Mouse (Mus musculus) left cerebral cortex, postnatal 36 days (tissue): ENCODE measurements at regions not wholly inside any gene's neighbourhood (a gene's known extent, or its start where the extent isn't known, plus 50 kb on each side); places are given as distances from the start of the nearest gene placed in this dataset.

Experiments used
- DNase-seq, 2 experiments: peaks; one replicate each; pipeline ENCODE4 v3.0.0; 2021 to 2022; ENCODE audit warnings: low spot score in 2 of 2, mixed read lengths in 1 of 2
- intact Hi-C: fragments of 180-260 bp; cut with DNase I; formaldehyde crosslinking; loops from one replicate; pipeline ENCODE4 v1.15.1; 2025

DNA sequence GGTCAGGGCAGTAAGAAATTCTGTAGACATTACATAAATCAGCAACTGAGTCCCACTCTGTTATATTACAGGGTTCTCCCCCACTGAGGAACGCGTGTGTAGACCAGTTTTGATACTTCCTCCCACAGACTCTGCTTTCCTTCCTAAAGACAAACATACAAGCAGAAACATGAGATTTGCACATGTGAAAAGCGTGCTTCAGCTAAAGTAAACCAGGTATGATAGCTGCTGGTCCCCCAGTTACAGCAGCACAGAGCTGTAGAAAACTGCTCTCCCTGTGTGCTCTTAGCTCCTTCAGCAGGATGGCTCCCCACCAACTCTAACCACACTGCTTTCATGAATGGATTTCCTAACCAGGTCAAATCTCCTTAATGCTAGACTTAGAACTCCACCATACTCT, 175.0 kb downstream of the Spry2 start:
- DNase-seq: no peak
- intact Hi-C loops: loop anchor here (5.0 kb wide), 1 partner anchor 239 kb away; no protein-coding TSS in a partner anchor

DNA sequence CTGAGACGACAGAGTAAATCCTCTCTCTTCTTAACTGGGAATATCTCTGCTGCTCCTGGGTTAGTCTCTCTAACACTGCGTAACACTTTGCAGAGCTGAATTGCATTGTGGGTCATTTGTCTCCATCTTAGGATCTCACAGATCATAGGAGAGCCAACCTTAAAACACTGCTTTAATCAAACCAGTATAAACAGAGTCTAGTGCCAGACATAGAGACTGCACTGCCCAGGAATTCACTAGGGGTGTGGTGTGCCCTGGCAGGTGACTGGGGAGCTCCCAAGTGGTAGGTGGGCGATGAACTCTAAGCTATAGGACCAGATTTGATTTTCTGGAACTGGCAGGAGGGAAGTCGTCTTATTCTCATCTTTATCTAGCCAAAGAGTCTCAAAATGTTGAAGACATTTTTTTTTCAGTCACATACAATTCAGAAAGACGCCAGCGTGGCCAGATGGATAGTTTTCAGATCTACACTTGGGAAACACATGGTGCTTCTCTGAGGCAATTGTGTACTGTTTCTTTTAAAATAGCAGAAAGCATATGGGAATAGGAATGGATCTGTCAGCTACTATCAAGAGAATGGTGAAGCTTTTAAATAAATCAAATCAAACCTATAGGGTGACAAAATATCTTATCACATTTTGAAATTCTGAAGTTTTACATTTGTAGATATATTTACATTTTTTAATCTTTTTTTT, 175.7 kb downstream of the Spry2 start:
- intact Hi-C loops: loop anchor here (5.0 kb wide), 1 partner anchor 239 kb away; no protein-coding TSS in a partner anchor
- DNase-seq: peak; percentile 43 to 47

DNA sequence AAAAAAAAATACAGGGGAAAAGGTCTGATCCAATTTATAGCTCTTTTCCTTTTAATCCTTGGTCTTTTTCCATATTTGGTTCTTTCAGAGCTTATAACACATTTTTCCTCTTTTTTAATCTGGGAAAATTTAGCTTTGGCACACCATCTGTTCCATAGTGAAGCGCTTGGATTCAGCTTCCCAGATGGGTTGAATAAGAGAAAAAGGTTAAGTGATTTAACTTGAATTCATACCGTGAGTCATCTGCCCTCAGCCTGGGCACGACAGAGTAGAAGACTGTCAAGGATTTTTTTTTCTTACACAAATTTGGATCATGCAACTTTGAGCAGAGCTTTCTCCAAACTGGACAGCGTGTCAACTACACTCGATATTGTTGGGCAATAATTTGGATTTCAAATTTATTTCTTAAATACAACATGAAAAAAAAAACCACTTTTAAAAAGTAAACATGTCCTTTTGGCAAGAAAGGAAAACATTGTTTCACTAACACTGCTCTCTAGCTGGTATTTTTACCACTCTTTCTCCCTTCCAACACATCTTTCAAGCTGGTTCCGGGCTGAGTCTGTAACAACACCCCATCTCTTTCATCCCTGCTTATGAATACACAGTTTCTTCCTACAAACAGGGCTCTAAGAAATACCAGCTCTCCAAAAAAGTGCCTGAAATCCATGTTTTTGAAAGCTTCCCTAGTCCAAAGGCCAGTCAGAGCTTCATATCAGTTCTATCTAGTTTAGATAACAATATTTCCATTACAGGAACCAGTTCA, 177.8 kb downstream of the Spry2 start:
- intact Hi-C loops: loop anchor here (1.0 to 5.0 kb wide), 3 partner anchors 52 to 178 kb away; partner anchors contain the start of gene Spry2
- DNase-seq: peak; percentile 30 to 41

DNA sequence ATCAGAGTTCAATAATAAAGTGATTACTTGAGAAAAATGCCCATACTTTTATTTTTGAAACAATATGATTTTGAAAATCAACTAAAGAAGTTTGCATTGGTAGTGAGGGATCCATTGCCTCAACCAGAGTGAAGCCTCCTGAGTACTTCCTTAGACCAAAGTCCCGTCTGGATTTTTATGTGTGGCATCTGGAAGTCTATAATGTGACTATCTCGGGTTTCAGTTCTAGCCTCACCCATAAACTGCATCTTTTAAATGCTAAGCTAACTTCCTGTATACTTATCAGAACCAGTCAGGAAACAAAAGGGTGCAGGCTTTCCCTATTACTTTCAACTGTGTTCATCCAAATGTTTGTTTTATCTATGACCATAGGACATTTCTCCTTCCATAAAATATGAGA, 178.8 kb downstream of the Spry2 start:
- DNase-seq: no peak
- intact Hi-C loops: loop anchor here (1.0 to 5.0 kb wide), 3 partner anchors 51 to 179 kb away; partner anchors contain the start of gene Spry2

DNA sequence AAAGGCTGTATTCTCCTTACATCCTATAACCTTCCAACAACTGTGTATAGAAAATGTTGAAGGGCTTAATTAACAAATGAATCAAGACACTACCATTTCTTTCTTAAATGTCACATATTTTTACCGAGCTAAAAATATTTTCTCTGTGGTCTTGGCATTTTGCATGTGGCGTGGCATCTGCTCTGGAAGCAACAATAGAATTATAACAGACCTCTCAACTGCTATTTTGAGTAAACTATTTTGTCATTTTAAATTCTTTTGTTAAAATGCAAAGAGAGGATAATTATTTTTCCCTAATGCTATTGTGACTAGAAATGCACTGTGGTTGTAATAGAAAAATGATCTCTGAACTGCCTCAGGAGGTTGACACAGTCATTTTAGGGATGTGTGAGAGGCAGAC, 187.9 kb downstream of the Spry2 start:
- DNase-seq: no peak
- intact Hi-C loops: no loop called here

DNA sequence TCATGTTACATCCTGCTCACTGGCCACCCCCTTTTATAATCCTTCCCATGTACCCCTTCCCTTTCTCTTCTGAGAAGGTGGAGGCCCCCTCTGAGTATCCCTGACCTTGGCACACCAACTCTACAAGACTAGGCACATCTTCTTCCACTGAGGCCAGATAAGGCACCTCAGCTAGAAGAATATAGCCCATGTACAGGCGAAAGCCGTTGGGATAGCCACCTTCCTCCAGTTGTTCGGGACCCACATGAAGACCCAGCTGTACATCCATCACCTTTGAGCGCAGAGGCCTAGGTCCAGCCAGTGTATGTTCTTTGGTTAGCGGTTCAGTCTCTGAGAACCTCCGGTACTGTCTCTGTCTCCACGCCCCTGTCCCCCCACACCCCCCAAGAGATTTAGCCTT, 189.9 kb downstream of the Spry2 start:
- intact Hi-C loops: no loop called here
- no peak for DNase-seq

DNA sequence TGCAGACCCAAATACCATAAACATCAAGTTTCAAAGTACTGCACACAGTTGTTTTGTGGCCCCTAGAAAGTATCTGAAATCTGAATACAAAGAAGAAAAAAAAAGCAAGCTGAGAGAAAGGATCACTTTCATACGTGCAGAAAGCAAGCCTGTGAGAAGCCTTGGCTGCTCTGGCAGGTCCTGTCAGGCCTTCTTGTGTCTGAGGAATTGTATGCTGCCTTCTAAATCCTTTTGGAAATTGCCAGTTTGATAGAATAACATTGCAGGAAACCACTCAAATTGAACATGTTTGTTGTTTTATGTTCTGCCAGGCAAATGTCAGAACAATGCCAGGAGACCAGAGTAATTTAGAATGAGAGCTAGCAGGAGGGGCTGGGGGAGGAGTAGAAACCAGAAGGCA, 198.0 kb downstream of the Spry2 start:
- intact Hi-C loops: no loop called here
- no peak for DNase-seq

DNA sequence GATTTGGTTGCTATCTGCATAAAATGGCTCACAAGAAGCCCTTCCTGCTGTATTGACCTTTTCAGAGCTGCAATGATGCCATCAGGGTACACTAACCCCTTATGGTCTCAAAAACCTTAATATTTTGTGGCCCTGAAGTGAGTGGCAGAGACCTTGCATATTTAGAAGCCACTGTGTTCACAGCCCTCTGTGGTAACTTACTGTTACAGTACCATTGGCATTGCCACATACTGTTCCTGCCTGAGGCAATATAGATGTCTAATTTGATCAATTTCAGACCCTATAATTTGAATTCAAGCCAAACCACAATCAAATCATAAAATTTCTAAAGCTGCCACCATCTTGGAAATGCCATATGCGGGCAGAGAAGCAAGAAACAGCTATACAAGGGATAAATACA, 198.5 kb downstream of the Spry2 start:
- DNase-seq: no peak
- intact Hi-C loops: no loop called here

DNA sequence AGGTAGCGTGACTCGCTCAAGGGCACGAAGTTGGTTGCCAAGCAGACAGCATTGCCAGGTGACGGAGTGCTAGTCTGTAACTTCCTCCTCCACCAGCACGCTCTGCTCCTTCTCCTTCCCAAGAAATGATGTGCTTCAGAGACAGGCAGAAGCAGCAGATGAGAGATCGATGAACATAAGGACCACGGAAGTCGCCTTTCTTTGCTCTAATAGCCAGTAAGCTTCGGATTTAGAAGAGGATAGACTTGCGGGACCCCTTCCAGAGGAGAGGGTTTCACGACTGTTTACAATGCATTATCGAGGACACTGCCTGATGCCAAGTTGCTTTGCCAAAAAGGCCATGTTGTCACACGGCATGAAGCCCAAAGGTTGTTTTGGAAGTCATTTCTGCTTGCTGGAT, 199.2 kb downstream of the Spry2 start:
- DNase-seq: no peak
- intact Hi-C loops: no loop called here

DNA sequence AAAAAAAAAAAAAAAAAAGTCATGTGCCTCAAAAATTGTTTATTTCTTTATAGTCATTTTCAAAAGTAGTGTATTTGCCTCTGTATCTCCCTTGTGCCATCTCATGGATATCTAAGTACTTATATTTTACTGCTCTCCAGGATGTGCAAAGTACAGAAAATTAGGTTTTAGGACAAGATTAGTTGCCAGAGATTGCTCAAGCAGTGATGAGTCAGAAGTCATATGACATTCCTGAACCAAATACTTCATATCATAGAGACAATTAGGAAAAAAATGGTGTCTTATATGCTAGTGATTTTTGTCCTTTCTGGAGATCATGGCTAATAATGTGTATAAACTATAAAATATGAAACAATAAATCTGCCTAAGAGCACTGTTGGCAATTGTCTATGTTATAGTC, 201.7 kb downstream of the Spry2 start:
- intact Hi-C loops: no loop called here

DNA sequence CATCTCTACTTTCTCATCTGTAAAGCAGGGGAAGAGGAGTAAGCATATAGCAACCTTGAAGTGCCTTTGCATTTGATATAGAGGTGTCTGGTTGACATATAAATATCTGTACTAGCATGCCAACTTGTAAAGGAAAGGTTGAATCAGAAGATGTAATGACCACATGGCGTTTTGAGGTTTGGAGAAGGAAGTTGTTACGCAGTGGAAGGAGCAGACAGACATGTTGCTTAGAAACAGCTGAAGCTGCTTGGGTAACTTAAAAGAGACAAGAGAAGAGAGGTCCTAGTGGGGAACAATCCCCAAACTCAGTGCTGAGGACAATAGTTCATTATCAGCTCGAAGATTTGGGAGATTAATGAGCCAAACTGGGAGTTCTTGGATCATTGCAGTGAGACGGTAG, 202.9 kb downstream of the Spry2 start:
- no peak for DNase-seq
- intact Hi-C loops: no loop called here

More for the DNA sequence above, 201.7 kb downstream of the Spry2 start:
- DNase-seq: no peak

DNA sequence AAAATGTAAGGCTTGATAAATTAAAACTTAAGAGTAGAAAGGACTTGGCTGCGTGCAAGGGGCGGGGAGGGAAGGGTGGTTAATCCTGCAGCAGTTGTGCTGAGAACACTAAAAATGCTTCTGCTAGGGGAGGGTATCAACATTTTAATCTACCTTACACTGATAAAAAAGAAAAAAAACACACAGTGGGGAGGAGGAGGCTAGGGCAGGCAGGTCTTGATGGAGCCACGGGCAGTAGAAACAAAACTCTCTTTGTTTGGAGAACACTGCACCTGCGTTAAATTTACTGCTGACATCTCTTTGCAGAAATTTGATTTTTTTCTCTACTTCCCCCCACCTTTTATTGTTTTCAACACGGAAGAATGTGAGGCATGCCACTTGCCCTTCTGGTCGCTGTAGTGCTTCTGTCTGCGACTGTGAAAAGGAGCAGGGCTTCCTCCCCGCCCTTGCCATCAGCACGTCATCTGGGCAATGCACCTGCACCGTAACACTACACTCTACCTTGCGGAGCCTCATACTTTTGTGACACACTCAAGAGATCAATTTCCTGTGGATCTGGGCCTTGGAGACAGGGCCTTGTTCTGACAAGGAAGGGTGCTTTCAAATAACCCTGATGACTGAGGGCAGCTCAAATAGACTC, 211.7 kb downstream of the Spry2 start:
- intact Hi-C loops: no loop called here
- no peak for DNase-seq

DNA sequence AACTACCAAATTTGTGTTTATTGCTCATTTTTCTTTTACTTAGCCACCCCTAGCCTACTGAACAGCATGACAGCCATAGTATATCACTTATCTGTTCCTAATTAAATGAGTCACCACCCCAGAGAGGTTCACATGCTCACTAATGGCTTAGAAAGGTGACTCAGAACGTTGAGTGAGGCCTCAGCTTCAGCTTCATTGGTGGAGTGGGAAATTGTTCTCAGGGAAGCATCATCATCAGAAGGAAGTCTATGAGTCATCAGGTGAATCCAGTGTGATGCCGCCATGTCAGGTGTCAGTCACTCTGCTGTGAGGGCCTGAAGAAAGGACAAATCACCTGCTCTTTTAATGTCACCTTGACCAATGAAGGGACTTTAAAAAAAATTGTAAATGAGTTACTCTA, 212.3 kb downstream of the Spry2 start:
- intact Hi-C loops: no loop called here
- DNase-seq: no peak

DNA sequence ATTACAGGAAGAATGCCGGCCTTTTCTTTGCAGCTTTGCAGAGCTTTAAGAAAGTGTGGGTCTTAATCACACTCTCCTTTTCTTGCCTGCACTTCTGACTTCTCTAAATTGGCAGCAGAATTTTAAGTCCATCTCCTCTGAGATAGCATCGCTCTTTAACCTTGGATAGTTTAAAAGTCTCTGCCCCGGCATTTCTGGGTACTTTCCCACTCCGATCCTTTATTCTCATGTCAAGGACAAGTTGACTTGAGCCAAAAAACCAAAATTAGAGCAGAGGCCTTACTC, 220.0 kb downstream of the Spry2 start:
- no peak for DNase-seq
- intact Hi-C loops: loop anchor here (5.0 kb wide), 1 partner anchor 56 kb away; no protein-coding TSS in a partner anchor

DNA sequence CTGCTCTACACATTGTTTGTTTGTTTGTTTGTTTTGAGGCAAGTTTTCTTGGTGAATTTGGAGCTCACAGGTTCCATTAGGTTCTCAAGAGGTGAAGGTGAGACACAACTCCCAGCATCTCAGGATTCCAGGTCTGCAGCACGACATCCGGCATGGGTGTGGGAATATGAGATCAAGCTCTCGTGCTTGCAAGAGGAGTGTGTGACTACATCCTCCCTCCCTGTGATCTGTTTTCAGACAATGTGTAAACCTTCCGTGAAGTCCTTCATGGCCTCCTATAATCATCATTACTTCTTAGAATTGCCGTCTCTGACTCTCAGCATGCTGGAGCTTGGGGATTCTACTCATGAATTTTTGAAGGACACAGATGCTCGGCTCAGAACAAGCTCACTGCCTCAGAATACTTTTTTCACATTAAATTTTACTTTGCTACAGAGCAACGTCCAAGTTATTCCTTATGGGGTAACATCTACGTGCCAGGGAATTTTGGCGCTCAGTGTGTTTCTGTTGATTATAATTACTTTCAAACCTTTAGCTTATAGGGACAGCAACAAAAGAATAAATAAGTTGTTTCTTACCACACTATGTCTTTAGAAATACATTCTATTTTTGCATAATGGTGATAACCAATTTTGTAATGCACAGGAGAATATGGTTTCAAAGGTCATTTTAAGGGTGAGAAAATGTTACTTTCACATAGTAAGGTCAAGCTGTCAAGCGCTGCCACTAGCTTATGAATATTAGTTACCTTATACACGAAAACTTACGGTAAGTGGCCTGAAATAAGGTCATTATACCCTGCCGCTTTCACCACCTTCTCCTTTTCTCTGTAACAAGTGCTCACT, 220.6 kb downstream of the Spry2 start:
- no peak for DNase-seq

DNA sequence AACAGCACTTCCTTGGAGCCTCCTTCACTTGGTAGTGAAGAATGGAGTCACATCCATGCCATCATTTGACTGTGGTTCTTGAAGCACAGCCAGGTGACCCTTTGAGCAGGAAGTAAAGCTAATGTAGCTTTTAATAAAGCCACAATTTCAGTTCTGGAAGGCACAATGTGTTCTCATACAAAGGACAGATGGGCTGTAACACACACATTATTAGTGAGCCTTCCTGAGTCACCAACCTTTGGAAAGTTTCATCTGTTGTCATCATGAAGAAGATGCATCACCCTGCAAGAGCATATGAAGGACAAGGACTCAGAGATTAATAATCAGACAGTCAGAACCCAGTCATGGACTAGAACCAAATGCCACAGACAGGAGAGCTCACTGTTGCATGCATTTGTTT, 221.6 kb downstream of the Spry2 start:
- DNase-seq: no peak

More for the DNA sequence above, 220.6 kb downstream of the Spry2 start:
- intact Hi-C loops: loop anchor here (5.0 kb wide), 1 partner anchor 56 kb away; no protein-coding TSS in a partner anchor

DNA sequence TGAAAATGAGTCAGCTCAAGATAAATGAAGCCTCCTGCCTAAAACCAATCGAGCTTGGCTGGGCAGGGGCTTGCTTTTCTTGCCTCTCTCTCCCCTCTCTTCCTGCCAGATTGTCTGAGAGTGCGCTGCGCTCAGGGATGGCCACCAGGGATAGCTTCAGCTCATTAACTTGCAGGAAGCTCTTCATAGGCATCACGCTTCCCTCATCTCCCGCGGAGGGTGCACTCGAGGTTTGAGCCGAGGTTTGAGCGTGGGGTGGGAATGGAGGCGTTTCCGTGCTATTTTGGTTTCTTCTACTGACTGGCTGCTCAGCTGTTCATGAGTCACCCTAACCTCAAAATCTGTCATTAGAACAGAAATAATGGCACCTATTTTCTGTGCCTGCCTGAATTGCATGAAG, 227.7 kb downstream of the Spry2 start:
- intact Hi-C loops: loop anchor here (2.0 to 5.0 kb wide), 4 partner anchors 38 to 228 kb away; partner anchors contain the start of gene Spry2
- peak; percentile 82 to 85 for DNase-seq

More for the DNA sequence above, 221.6 kb downstream of the Spry2 start:
- intact Hi-C loops: loop anchor here (5.0 kb wide), 1 partner anchor 57 kb away; no protein-coding TSS in a partner anchor

DNA sequence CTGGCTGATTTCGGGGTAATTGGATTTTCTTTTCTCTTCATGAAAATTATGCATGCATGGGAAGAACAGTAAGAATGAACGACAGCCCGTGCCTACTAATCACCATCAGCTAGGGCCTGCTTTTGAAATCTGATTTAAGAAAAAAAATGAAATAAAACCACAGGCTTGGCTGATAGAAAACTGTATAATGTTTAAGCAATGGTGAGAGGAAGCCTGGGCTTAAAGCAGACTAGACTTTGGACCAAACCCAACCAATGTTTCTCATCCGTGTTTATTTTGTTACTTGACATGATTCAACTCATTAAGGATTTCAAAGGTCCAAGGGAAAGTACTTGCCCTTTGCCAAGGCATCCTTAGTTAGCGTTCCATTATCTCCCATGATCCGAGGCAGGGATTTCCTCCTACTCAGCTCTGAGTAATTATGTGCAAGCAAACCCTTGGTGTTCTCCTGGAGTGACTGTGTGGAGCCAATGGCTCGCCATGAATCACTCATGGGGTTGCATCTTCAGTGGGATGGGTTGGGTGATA, 231.9 kb downstream of the Spry2 start:
- intact Hi-C loops: loop anchor here (5.0 kb wide), 1 partner anchor 53 kb away; no protein-coding TSS in a partner anchor
- DNase-seq: no peak

DNA sequence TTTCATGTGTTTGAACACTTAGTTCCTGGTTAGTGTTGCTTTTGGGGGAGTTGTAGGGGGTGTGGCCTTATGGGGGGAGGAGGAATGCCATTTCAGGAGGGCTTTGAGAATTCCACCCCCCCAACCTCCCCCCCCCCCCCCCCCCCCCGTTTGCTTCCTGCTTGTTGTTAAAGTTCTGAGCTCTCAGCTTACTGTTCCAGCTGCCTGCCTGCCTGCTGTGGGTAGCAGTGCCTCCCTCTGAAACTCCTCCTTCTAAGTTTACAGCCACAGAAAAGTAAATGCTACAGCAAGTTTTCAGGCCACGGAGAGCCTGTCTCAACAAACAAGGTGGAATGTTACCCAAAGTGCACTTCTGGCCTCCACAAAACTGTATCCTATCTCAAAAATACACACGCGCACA, 233.1 kb downstream of the Spry2 start:
- intact Hi-C loops: no loop called here
- DNase-seq: no peak
